Mouse (Mus musculus) neural tube, embryonic 11.5 days (tissue): ENCODE measurements at regions not wholly inside any gene's neighbourhood (a gene's known extent, or its start where the extent isn't known, plus 50 kb on each side); places are given as distances from the start of the nearest gene placed in this dataset.
"Not testable (repeated sequence)": the region's sequence is repeated elsewhere in the genome, so short reads cannot be mapped to it uniquely, and the experiment has no call there.

Experiments used
- ATAC-seq: fragments of 200-750 bp; cut with Nextera tagmentation; 2 replicates; pipeline ENCODE4 v1.8.0; 2017; ENCODE audit warnings: moderate number of reproducible peaks, mild to moderate bottlenecking, moderate TSS enrichment, moderate library complexity; ENCODE audit not compliant: insufficient read depth, low FRiP score, low TSS enrichment
- DNase-seq: peaks from one replicate; pipeline ENCODE4 v3.0.0-alpha.2; 2015; ENCODE audit warnings: low spot score
- H3K27ac ChIP-seq: fragments of 300-500 bp; sonication (generic); 2 replicates; pipeline ENCODE4 v1.5.1; 2014; ENCODE audit warnings: low read depth, mild to moderate bottlenecking, low read length
- H3K27me3 ChIP-seq: fragments of 300-500 bp; sonication (generic); 2 replicates; pipeline ENCODE4 v1.6.1; 2014; ENCODE audit warnings: mild to moderate bottlenecking, low read length, mixed read lengths; ENCODE audit not compliant: control insufficient read depth, insufficient read depth
- H3K36me3 ChIP-seq: fragments of 300-500 bp; sonication (generic); 2 replicates; pipeline ENCODE4 v1.6.1; 2014; ENCODE audit warnings: mild to moderate bottlenecking, low read length, moderate library complexity, mixed read lengths; ENCODE audit not compliant: control insufficient read depth, insufficient read depth
- H3K4me1 ChIP-seq: fragments of 300-500 bp; sonication (generic); 2 replicates; pipeline ENCODE4 v1.6.1; 2014; ENCODE audit warnings: low read length, mixed read lengths; ENCODE audit not compliant: control insufficient read depth, insufficient read depth
- H3K4me2 ChIP-seq: fragments of 300-500 bp; sonication (generic); 2 replicates; pipeline ENCODE4 v1.6.1; 2014; ENCODE audit warnings: low read depth, mild to moderate bottlenecking, moderate library complexity
- H3K4me3 ChIP-seq: fragments of 300-500 bp; sonication (generic); 2 replicates; pipeline ENCODE4 v1.5.1; 2014; ENCODE audit warnings: low read depth, low read length
- H3K9ac ChIP-seq: fragments of 300-500 bp; sonication (generic); 2 replicates; pipeline ENCODE4 v1.6.1; 2014; ENCODE audit warnings: mild to moderate bottlenecking, low read length
- H3K9me3 ChIP-seq: fragments of 300-500 bp; sonication (generic); 2 replicates; pipeline ENCODE4 v1.6.1; 2016; ENCODE audit warnings: low read length; ENCODE audit not compliant: control insufficient read depth
- WGBS: fragments of 180-500 bp; shearing (Covaris S2); extraction: QIAGEN DNeasy Blood & Tissue Kit; methylation state at CpG from one replicate; pipeline ENCODE4 v1.1.7; 2014; 5-methylcytosine and 5-hydroxymethylcytosine counted together

GRCm38 (mm10) chr10:96286094-96286485 lies 149.7 kb downstream of the Gm5426 start:
- ATAC-seq, result no peak
- Histone ChIP-seq H3K4me3 (no peak overlapping the region), H3K36me3 (no peaks in the 10 kb centered on the region), H3K4me2 (no peak overlapping the region), H3K27me3 (no peaks in the 10 kb centered on the region), H3K4me1 (no peaks in the 10 kb centered on the region), H3K27ac (no peak overlapping the region), H3K9me3 (no peaks in the 10 kb centered on the region), H3K9ac (no peak overlapping the region)
- no peak for DNase-seq
- 91% methylated on average over 2 of the region's 2 CpGs for WGBS

GRCm38 (mm10) chr10:96289005-96289404 lies 152.6 kb downstream of the Gm5426 start:
- H3K4me1 ChIP-seq, DNase-seq, H3K9ac ChIP-seq, ATAC-seq, H3K27me3 ChIP-seq, H3K27ac ChIP-seq, H3K4me3 ChIP-seq, H3K36me3 ChIP-seq, H3K4me2 ChIP-seq, H3K9me3 ChIP-seq: not testable (repeated sequence)

- WGBS, result 78% methylated on average over 7 of the region's 7 CpGs
- H3K4me1 ChIP-seq, result no peaks in the 10 kb centered on the region
- no peak for ATAC-seq
- no peak overlapping the region for H3K4me3 ChIP-seq
- H3K9me3 ChIP-seq, result no peaks in the 10 kb centered on the region
- H3K4me2 ChIP-seq, result no peak overlapping the region
- no peaks in the 10 kb centered on the region for H3K27me3 ChIP-seq
- H3K9ac ChIP-seq, result no peak overlapping the region
- no peak overlapping the region for H3K27ac ChIP-seq
- no peak for DNase-seq
- H3K36me3 ChIP-seq, result no peaks in the 10 kb centered on the region
Measured at GRCm38 (mm10) chr10:96293622-96294021, 157.2 kb downstream of the Gm5426 start.

GRCm38 (mm10) chr10:96294666-96295065 lies 158.3 kb downstream of the Gm5426 start:
- Histone ChIP-seq H3K27me3 (no peaks in the 10 kb centered on the region), H3K9ac (no peak overlapping the region), H3K4me3 (no peak overlapping the region), H3K27ac (no peak overlapping the region), H3K36me3 (no peaks in the 10 kb centered on the region), H3K9me3 (no peaks in the 10 kb centered on the region), H3K4me2 (no peak overlapping the region), H3K4me1 (no peaks in the 10 kb centered on the region)
- ATAC-seq (no peak), DNase-seq (no peak)
- 81% methylated on average over 2 of the region's 2 CpGs for whole genome bisulfite sequencing

- Histone ChIP-seq H3K4me3 (no peak overlapping the region), H3K27me3 (no peaks in the 10 kb centered on the region), H3K36me3 (no peaks in the 10 kb centered on the region), H3K4me1 (no peaks in the 10 kb centered on the region), H3K9ac (no peak overlapping the region), H3K4me2 (no peak overlapping the region), H3K9me3 (no peaks in the 10 kb centered on the region), H3K27ac (no peak overlapping the region)
- no peak for DNase-seq
- no peak for ATAC-seq
- WGBS, result 85% methylated on average over 4 of the region's 4 CpGs
Measured at GRCm38 (mm10) chr10:96297658-96298057, 161.3 kb downstream of the Gm5426 start.

- DNase-seq (no peak), ATAC-seq (no peak)
- no peak overlapping the region for H3K4me2 ChIP-seq
- WGBS, result 69% methylated on average over 5 of the region's 5 CpGs
- H3K4me1 ChIP-seq, result no peaks in the 10 kb centered on the region
- H3K27me3 ChIP-seq, result no peaks in the 10 kb centered on the region
- H3K36me3 ChIP-seq, result no peaks in the 10 kb centered on the region
- no peaks in the 10 kb centered on the region for H3K9me3 ChIP-seq
- H3K27ac ChIP-seq, result no peak overlapping the region
- no peak overlapping the region for H3K9ac ChIP-seq
- no peak overlapping the region for H3K4me3 ChIP-seq
Measured at GRCm38 (mm10) chr10:96298566-96298965, 162.2 kb downstream of the Gm5426 start.

- H3K27me3 ChIP-seq, result no peaks in the 10 kb centered on the region
- DNase-seq (no peak), ATAC-seq (no peak)
- no peaks in the 10 kb centered on the region for H3K36me3 ChIP-seq
- H3K27ac ChIP-seq, result no peak overlapping the region
- 0 out of 2 replicates have a peak, but pooled peaks cover 2% of the 10 kb centered on the region for H3K4me1 ChIP-seq
- H3K9me3 ChIP-seq, result no peaks in the 10 kb centered on the region
- no peak overlapping the region for H3K4me2 ChIP-seq
- H3K4me3 ChIP-seq, result no peak overlapping the region
- 70% methylated on average over 7 of the region's 7 CpGs for WGBS
- no peak overlapping the region for H3K9ac ChIP-seq
Measured at GRCm38 (mm10) chr10:96305701-96306100, 169.3 kb downstream of the Gm5426 start.

GRCm38 (mm10) chr10:96308713-96309445 lies 172.5 kb downstream of the Gm5426 start:
- DNase-seq (peak; percentile 63), ATAC-seq (peak; percentile 81)
- Histone ChIP-seq H3K4me3 (no peak overlapping the region), H3K9me3 (no peaks in the 10 kb centered on the region), H3K4me2 (no peak overlapping the region), H3K36me3 (no peaks in the 10 kb centered on the region), H3K9ac (no peak overlapping the region), H3K27me3 (no peaks in the 10 kb centered on the region), H3K27ac (no peak overlapping the region), H3K4me1 (0 out of 2 replicates have a peak, but pooled peaks cover 2% of the 10 kb centered on the region)
- 11% methylated on average over 7 of the region's 7 CpGs for WGBS

GRCm38 (mm10) chr10:96309766-96310165 lies 173.4 kb downstream of the Gm5426 start:
- H3K4me1 ChIP-seq, result 0 out of 2 replicates have a peak, but pooled peaks cover 2% of the 10 kb centered on the region
- H3K4me3 ChIP-seq, result no peak overlapping the region
- no peak overlapping the region; the same call in 1 of the 2 replicates for H3K27ac ChIP-seq
- H3K4me2 ChIP-seq, result no peak overlapping the region
- WGBS, result 70% methylated on average over 4 of the region's 4 CpGs
- DNase-seq, result no peak
- H3K9ac ChIP-seq, result no peak overlapping the region
- ATAC-seq, result no peak
- no peaks in the 10 kb centered on the region for H3K9me3 ChIP-seq
- H3K36me3 ChIP-seq, result no peaks in the 10 kb centered on the region
- H3K27me3 ChIP-seq, result no peaks in the 10 kb centered on the region
